Mouse (Mus musculus): ENCODE results near the gene Cela3a.

Cela3a gene

DNA sequence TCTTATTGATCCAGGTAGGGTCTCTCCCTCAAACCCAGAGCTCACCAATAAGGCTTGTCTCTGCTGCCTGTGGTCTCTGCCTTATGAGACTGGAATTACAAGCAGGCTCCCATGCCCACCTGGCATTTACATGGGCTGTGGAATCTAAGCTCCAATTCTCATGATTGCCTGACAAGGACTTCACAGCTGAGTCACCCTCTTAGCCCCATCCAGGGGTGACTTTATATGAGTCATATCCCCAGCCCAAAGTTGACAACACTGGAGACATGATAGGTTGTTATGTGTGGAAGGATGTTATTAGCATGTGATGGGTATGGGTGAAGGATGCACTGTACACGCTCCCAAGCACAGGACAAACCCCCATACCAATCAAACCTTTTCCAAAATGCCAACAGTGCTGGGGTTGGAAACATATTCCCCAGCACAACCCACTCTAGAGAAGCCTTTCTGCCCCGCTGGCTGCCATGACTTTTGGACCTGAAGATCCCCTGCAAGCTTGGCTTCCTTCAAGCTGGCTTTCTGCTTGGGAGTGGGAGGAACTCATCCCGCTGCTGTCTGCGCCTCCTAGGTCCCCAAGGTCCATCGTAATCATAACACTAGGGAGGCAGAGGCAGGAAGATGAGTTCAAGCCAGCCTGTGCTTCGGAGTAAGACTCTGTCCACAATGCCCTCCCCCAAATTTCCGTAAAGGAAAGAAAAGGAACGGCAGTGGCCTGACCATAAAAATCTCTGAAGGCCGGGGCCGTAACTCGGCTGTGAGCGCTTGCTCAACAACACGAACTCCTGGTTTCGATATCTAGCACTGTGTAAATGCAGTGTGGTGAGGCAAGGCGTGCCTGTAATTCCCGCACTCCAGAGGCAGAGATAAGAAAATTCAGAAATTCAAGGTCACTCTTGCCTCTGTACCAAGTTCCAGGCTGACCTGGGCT is 37.7 kb downstream of the Cela3a start:
- no peak for DNase-seq (ENCODE audit: low read depth, low spot score)

- DNase-seq (ENCODE audit: low read depth, low spot score): no peak
Measured at GRCm38 (mm10) chr4:137369954-137370750, 39.4 kb downstream of the Cela3a start.

- DNase-seq (ENCODE audit: low read depth, low spot score): no peak
Measured at GRCm38 (mm10) chr4:137368198-137368597, 41.4 kb downstream of the Cela3a start.

DNA sequence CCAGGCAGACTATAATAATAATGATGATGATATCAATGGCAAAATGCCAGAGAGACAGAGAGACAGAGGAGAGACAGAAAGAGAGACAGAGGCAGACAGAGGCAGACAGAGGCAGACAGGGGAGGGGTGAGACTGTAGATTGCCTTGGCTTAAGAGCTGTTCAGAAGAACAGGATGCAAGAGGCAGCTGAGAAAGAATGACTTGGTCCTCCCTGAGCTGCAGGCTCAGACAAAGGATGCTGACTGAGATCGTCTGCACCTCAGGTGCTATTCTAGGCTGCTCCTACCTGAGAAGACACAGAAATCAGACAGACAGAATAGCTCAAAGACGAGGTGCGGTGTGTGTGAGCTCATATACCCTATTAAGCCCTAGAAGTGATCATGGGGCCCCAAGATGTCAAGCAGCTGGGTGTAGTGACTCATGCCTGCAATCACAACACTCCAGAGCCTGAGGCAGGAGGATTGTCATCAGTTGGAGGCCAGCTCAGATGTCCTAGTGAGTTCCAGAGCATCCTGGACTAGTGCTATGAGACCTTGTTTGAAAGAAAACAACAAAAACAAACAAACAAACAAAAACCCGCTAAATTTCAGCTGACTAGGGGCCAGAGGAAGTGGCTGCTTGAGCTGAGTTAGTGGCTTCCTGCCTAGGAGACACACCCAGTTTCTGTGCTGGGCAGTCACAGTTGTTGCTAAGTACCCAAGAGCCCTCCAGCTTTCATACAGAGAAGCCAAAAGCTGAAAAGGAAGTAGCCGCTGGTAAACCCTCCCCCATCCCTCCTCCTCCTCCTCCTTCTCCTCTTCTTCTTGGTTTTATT is 42.1 kb downstream of the Cela3a start:
- no peak for DNase-seq (ENCODE audit: low read depth, low spot score)

- DNase-seq (ENCODE audit: low read depth, low spot score): no peak
Measured at GRCm38 (mm10) chr4:137366097-137366496, 43.5 kb downstream of the Cela3a start.

- no peak for DNase-seq (ENCODE audit: low read depth, low spot score)
Measured at GRCm38 (mm10) chr4:137365356-137366062, 44.1 kb downstream of the Cela3a start.

DNA sequence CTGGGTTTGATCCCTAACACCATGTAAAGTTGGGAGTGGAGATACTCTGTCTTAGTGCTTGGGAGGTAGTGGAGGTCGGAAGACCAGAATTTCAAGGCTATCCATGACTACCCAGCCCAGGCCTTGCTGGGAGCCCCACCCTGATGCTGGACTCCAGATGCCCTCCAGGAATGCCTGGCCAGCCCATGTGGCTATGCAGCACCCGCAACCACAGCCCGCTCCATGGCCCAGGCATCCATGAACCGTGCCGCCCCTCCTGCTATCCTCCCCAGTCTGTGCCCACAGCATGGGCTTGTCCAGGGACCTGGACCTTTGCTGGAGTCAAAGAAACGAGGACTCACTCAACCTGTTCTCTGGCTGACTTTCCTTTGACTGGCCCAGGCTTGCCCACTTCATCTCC is 44.8 kb downstream of the Cela3a start:
- no peak for DNase-seq (ENCODE audit: low read depth, low spot score)

GRCm38 (mm10) chr4:137360996-137361395 is 48.6 kb downstream of the Cela3a start:
- DNase-seq (ENCODE audit: low read depth, low spot score): no peak

GRCm38 (mm10) chr4:137358291-137359002 is 51.1 kb downstream of the Cela3a start:
- no peak for DNase-seq (ENCODE audit: low read depth, low spot score)

- DNase-seq (ENCODE audit: low read depth, low spot score): peak; percentile 94
Measured at GRCm38 (mm10) chr4:137357517-137358254, 51.9 kb downstream of the Cela3a start, which contains the start of gene Cdc42. Gene Cdc42 (minus strand): TSS chr4:137357720.

- peak; percentile 30 for DNase-seq (ENCODE audit: low read depth, low spot score)
Measured at GRCm38 (mm10) chr4:137356674-137357510, 52.7 kb downstream of the Cela3a start.

All from embryo, embryonic 11.5 days (tissue).